Mouse (Mus musculus) liver, embryonic 12.5 days (tissue): ENCODE results near the gene Bglap. TPM values are rescaled to one million over a fixed set of nuclear protein-coding genes. Genes with fewer than 3 reads are reported as not detected.
"Not testable (repeated sequence)": the region's sequence is repeated elsewhere in the genome, so short reads cannot be mapped to it uniquely, and the experiment has no call there.

Experiments used
- ATAC-seq: fragments of 200-750 bp; cut with Nextera tagmentation; 2 replicates; pipeline ENCODE4 v1.8.0; 2017; ENCODE audit warnings: moderate number of reproducible peaks, mild to moderate bottlenecking, moderate library complexity
- H3K27ac ChIP-seq: fragments of 300-500 bp; sonication (generic); 2 replicates; pipeline ENCODE4 v1.5.1; 2016; ENCODE audit warnings: mild to moderate bottlenecking
- H3K27me3 ChIP-seq: fragments of 300-500 bp; sonication (generic); replicated peaks from 2 replicates; pipeline ENCODE4 v1.6.1; 2016; ENCODE audit warnings: mild to moderate bottlenecking, moderate library complexity
- H3K36me3 ChIP-seq: fragments of 300-500 bp; sonication (generic); 2 replicates; pipeline ENCODE4 v1.6.1; 2016; ENCODE audit warnings: mild to moderate bottlenecking, moderate library complexity
- H3K4me1 ChIP-seq: fragments of 300-500 bp; sonication (generic); 2 replicates; pipeline ENCODE4 v1.6.1; 2016
- H3K4me2 ChIP-seq: fragments of 300-500 bp; sonication (generic); 2 replicates; pipeline ENCODE4 v1.6.1; 2016; ENCODE audit warnings: mild to moderate bottlenecking, moderate library complexity
- H3K4me3 ChIP-seq: fragments of 300-500 bp; sonication (generic); 2 replicates; pipeline ENCODE4 v1.5.1; 2016; ENCODE audit warnings: mild to moderate bottlenecking, moderate library complexity
- H3K9ac ChIP-seq: fragments of 300-500 bp; sonication (generic); 2 replicates; pipeline ENCODE4 v1.6.1; 2016; ENCODE audit warnings: mild to moderate bottlenecking, moderate library complexity
- H3K9me3 ChIP-seq: fragments of 300-500 bp; sonication (generic); replicated peaks from 2 replicates; pipeline ENCODE4 v1.6.1; 2016; ENCODE audit warnings: mild to moderate bottlenecking, moderate library complexity
- WGBS: fragments of 180-500 bp; shearing (Covaris S2); methylation state at CpG from one replicate; pipeline ENCODE4 v1.1.7; 2016; ENCODE audit not compliant: insufficient replicate concordance; 5-methylcytosine and 5-hydroxymethylcytosine counted together
- polyA plus RNA-seq: library from polyadenylated mRNA; unstranded; fragments of >200 nt; fragmentation: Nextera tagmentation; extraction: Ambion mirVana; gene quantifications from 2 replicates; pipeline ENCODE4 v1.2.1, GENCODE M21; 2016

Gene Bglap
- polyA plus RNA-seq, 1 experiment from 2014 or later = not detected

DNA sequence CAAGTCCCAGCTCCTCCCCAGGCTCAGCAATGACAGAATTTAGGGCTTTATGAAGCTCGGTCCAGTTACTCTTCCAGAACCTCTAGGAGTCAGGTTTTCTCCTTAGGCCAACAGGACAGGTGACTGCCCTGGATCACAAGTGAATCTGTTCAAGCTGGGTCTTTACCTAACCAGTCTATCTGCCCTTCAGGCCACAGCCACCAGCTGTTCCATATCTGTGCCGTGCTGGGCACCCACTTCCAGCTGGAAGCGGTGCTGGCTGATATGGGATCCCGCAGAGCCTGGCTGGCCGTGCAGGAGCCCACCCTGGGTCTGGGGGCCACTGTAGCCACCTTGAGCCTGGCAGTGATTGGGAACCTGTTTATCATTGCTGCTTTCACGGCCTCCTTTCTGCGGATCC lies 1.9 kb downstream of the Bglap start:
- ATAC-seq = peak; percentile 11; the same call in 1 of the 2 replicates
- not testable (repeated sequence) for H3K9ac ChIP-seq, H3K9me3 ChIP-seq, H3K4me3 ChIP-seq, H3K27me3 ChIP-seq, H3K27ac ChIP-seq, H3K36me3 ChIP-seq
- H3K4me2 ChIP-seq = peak overlapping the region; percentile 54; the same call in 1 of the 2 replicates
- 19% methylated on average over 3 of the region's 7 CpGs for WGBS
- H3K4me1 ChIP-seq = peaks cover 12% of the 10 kb centered on the region

DNA sequence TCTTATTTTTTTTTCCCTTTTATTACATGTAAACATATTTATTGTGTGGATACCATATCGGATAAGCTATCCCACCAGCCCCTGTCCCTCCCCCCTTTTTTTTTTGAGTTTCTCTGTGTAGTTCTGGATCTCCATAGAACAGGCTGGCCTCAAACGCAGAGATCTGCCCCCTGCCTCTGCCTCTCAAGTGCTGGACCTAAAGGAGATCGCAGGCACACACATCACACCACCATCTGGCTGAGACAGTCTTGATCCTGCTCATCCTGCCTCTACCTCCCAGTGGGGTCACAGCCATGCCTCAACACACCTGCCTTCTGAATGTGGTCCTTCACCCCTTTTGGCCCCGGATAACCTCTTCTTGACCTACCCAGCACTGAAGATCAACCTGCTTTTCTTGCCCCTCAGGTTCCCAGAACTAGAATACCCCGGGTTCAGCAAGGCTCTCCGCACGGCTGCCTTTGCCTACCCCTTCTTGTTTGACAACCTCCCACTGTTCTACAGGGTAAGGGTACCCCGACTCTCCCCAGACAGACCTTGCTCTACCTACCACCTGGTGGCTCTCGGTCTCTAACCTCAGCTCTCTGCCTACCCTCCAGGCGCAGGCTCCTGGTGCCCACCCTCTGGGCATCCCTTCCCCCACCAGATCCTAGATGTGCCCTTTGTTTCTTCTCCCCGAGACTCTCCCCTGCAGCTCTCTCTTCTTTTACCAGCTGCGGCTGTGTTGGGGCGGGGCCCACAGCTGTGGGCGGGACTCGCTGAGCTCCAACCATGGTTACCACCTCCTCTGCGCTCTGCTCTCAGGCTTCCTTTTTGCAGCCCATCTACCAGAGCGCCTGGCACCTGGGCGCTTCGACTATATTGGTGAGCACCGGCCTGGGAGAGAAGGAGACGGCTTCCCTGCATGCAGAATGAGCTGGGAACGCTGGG lies 2.6 kb downstream of the Bglap start:
- H3K36me3 ChIP-seq, H3K27ac ChIP-seq, H3K9me3 ChIP-seq, H3K9ac ChIP-seq, H3K4me3 ChIP-seq, H3K27me3 ChIP-seq: not testable (repeated sequence)
- 12% methylated on average over 20 of the region's 22 CpGs for WGBS
- peaks cover 13% of the 10 kb centered on the region for H3K4me1 ChIP-seq
- peak; percentile 84 for ATAC-seq
- H3K4me2 ChIP-seq = peak overlapping the region; percentile 54

DNA sequence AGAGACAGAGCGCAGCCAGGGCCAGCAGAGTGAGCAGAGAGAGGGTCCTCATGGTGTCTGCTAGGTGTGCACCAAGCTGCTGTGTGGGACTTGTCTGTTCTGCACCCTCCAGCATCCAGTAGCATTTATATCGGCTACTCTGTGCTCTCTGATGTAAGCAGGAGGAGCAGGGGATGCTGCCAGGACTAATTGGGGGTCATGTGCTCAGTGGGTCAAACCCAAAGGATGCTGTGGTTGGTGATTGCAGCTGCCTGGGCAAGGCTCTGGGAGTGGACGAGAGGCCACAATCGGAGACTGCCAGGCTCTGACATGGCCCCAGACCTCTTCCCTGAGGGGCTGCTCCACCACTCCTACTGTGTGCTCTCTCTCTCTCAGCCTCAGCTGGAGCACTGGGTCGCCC lies 5.7 kb downstream of the Bglap start, which contains the start of gene Bglap2:
Gene Bglap2 (minus strand): TSS at position 101 of the 400 bp plus-strand sequence.
- 60% methylated on average over 5 of the region's 5 CpGs for WGBS
- not testable (repeated sequence) for H3K27me3 ChIP-seq, H3K27ac ChIP-seq, H3K9me3 ChIP-seq, H3K4me3 ChIP-seq, H3K36me3 ChIP-seq, H3K4me2 ChIP-seq, ATAC-seq, H3K9ac ChIP-seq
- peaks cover 20% of the 10 kb centered on the region for H3K4me1 ChIP-seq

DNA sequence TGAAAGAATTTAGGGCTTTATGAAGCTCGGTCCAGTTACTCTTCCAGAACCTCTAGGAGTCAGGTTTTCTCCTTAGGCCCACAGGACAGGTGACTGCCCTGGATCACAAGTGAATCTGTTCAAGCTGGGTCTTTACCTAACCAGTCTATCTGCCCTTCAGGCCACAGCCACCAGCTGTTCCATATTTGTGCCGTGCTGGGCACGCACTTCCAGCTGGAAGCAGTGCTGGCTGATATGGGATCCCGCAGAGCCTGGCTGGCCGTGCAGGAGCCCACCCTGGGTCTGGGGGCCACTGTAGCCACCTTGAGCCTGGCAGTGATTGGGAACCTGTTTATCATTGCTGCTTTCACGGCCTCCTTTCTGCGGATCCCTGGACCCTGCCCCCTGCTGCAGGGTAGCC lies 7.6 kb downstream of the Bglap start:
- Histone ChIP-seq H3K4me2 (peak overlapping the region; percentile 49; the same call in 1 of the 2 replicates), H3K4me1 (peaks cover 13% of the 10 kb centered on the region)
- H3K27ac ChIP-seq, H3K9ac ChIP-seq, H3K36me3 ChIP-seq, H3K9me3 ChIP-seq, H3K4me3 ChIP-seq, H3K27me3 ChIP-seq: not testable (repeated sequence)
- ATAC-seq = peak; percentile 14; the same call in 1 of the 2 replicates
- WGBS = 33% methylated on average over 7 of the region's 7 CpGs

DNA sequence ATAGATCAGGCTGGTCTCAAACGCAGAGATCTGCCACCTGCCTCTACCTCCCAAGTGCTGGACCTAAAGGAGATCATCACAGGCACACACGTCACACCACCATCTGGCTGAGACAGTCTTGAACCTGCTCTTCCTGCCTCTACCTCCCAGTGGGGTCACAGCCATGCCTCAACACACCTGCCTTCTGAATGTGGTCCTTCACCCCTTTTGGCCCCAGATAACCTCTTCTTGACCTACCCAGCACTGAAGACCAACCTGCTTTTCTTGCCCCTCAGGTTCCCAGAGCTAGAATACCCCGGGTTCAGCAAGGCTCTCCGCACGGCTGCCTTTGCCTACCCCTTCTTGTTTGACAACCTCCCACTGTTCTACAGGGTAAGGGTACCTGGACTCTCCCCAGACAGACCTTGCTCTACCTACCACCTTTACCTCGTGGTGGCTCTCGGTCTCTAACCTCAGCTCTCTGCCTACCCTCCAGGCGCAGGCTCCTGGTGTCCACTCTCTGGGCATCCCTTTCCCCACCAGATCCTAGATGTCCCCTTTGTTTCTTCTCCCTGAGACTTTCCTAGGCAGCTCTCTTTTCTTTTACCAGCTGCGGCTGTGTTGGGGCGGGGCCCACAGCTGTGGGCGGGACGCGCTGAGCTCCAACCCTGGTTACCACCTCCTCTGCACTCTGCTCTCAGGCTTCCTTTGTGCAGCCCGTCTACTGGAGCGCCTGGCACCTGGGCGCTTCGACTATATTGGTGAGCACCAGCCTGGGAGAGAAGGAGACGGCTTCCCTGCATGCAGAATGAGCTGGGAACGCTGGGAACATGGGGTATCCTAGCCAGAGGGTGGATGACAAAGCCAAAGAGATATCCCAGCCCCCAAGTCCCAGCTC lies 8.3 kb downstream of the Bglap start:
- WGBS = 14% methylated on average over 19 of the region's 19 CpGs
- H3K4me3 ChIP-seq = peak overlapping the region; percentile 21; the same call in 1 of the 2 replicates

DNA sequence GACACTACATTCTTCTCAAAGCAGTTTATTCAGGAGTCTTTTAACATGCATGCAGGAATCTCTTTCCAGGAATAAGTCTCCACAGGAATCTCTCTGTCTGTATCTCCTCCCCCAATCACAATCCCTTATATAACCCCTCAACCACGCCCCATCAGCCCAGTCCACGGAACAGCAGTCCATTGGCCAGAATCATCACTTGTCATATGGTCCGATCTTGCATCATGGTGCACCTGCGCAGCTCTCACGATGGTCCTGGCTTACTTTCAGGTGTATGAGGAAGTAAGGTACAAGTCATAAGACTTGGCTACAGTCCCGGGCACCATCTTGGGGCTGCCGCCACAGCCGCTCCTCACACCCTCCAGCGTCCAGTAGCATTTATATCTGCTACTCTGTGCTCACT lies 11.6 kb downstream of the Bglap start, which contains the start of gene Bglap3:
Gene Bglap3 (minus strand): TSS at position 101 of the 400 bp plus-strand sequence.
- ATAC-seq, H3K27me3 ChIP-seq: not testable (repeated sequence)

More for the DNA sequence above, 8.3 kb downstream of the Bglap start:
- H3K9me3 ChIP-seq, H3K9ac ChIP-seq, H3K27ac ChIP-seq, H3K4me1 ChIP-seq, H3K27me3 ChIP-seq, H3K36me3 ChIP-seq: not testable (repeated sequence)
- ATAC-seq = peak; percentile 85
- H3K4me2 ChIP-seq = peak overlapping the region; percentile 49

DNA sequence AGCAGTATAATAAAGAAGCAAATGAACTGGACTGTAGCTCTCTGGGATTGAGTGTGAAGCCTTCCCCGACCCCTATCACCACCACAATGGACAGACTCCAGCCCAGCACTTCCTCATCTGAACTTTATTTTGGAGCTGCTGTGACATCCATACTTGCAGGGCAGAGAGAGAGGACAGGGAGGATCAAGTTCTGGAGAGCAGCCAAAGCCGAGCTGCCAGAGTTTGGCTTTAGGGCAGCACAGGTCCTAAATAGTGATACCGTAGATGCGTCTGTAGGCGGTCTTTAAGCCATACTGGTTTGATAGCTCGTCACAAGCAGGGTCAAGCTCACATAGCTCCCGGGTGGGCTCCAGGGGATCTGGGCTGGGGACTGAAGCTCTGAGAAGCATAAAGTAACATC lies 15.8 kb downstream of the Bglap start:
- H3K4me3 ChIP-seq, H3K27ac ChIP-seq, H3K36me3 ChIP-seq, H3K9me3 ChIP-seq, ATAC-seq, H3K9ac ChIP-seq, H3K4me2 ChIP-seq: not testable (repeated sequence)
- Histone ChIP-seq H3K27me3 (peaks cover 31% of the 10 kb centered on the region), H3K4me1 (peaks cover 35% of the 10 kb centered on the region)
- WGBS = 71% methylated on average over 7 of the region's 7 CpGs

More for the DNA sequence above, 11.6 kb downstream of the Bglap start, which contains the start of gene Bglap3:
- not testable (repeated sequence) for H3K9me3 ChIP-seq, H3K4me2 ChIP-seq, H3K4me1 ChIP-seq, H3K4me3 ChIP-seq, H3K36me3 ChIP-seq, H3K9ac ChIP-seq, H3K27ac ChIP-seq
- WGBS = 76% methylated on average over 9 of the region's 9 CpGs

DNA sequence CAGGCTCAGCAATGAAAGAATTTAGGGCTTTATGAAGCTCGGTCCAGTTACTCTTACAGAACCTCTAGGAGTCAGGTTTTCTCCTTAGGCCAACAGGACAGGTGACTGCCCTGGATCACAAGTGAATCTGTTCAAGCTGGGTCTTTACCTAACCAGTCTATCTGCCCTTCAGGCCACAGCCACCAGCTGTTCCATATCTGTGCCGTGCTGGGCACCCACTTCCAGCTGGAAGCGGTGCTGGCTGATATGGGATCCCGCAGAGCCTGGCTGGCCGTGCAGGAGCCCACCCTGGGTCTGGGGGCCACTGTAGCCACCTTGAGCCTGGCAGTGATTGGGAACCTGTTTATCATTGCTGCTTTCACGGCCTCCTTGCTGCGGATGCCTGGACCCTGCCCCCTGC lies 16.7 kb downstream of the Bglap start:
- WGBS = 39% methylated on average over 3 of the region's 7 CpGs
- H3K36me3 ChIP-seq, H3K9ac ChIP-seq, H3K9me3 ChIP-seq, ATAC-seq, H3K4me3 ChIP-seq, H3K27ac ChIP-seq: not testable (repeated sequence)
- Histone ChIP-seq H3K4me2 (peak overlapping the region; percentile 64), H3K27me3 (peaks cover 31% of the 10 kb centered on the region), H3K4me1 (peaks cover 45% of the 10 kb centered on the region)

DNA sequence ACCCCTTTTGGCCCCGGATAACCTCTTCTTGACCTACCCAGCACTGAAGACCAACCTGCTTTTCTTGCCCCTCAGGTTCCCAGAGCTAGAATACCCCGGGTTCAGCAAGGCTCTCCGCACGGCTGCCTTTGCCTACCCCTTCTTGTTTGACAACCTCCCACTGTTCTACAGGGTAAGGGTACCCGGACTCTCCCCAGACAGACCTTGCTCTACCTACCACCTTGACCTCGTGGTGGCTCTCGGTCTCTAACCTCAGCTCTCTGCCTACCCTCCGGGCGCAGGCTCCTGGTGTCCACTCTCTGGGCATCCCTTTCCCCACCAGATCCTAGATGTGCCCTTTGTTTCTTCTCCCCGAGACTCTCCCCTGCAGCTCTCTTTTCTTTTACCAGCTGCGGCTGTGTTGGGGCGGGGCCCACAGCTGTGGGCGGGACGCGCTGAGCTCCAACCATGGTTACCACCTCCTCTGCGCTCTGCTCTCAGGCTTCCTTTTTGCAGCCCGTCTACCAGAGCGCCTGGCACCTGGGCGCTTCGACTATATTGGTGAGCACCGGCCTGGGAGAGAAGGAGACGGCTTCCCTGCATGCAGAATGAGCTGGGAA lies 17.3 kb downstream of the Bglap start:
- Histone ChIP-seq H3K27me3 (peaks cover 31% of the 10 kb centered on the region), H3K4me3 (peak overlapping the region; percentile 28), H3K4me2 (peak overlapping the region; percentile 64), H3K4me1 (peaks cover 51% of the 10 kb centered on the region)
- 9% methylated on average over 20 of the region's 22 CpGs for WGBS
- H3K36me3 ChIP-seq, H3K9ac ChIP-seq, H3K9me3 ChIP-seq, H3K27ac ChIP-seq: not testable (repeated sequence)
- ATAC-seq = peak; percentile 36; the same call in 1 of the 2 replicates

DNA sequence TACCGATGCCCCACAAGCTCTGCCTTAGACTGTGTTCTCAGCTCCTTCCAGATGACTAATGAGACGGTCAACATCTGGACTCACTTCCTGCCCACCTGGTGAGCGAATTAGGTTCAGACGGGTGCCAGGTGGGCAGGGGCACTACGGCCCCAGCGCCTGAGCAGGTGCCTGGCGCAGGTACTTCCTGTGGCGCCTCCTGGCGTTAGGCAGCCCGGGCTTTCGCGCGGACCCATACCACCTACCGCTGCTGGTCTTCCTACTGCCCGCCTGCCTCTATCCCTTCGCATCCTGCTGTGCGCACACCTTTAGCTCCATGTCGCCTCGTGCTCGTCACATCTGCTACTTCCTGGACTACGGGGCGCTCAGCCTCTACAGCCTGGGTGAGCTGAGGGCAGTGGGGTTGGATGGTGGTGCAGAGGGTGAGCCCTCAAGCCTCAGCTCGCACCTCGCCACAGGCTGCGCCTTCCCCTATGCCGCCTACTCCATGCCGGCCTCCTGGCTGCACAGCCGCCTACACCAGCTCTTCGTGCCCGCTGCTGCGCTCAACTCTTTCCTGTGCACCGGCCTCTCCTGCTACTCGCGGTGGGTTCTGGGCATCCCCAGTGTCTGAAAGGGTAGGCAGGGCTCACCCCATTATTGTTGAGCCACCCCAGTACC lies 18.4 kb downstream of the Bglap start:
- H3K4me1 ChIP-seq = peaks cover 61% of the 10 kb centered on the region
- no peak overlapping the region for H3K27ac ChIP-seq
- peaks cover 10% of the 10 kb centered on the region for H3K9me3 ChIP-seq
- no peak for ATAC-seq
- WGBS = 31% methylated on average over 34 of the region's 34 CpGs
- H3K4me3 ChIP-seq = peak overlapping the region; percentile 50
- H3K9ac ChIP-seq = peak overlapping the region; percentile 61; the same call in 1 of the 2 replicates
- H3K36me3 ChIP-seq = peaks cover 18% of the 10 kb centered on the region
- H3K27me3 ChIP-seq = peaks cover 31% of the 10 kb centered on the region
- H3K4me2 ChIP-seq = peak overlapping the region; percentile 74

DNA sequence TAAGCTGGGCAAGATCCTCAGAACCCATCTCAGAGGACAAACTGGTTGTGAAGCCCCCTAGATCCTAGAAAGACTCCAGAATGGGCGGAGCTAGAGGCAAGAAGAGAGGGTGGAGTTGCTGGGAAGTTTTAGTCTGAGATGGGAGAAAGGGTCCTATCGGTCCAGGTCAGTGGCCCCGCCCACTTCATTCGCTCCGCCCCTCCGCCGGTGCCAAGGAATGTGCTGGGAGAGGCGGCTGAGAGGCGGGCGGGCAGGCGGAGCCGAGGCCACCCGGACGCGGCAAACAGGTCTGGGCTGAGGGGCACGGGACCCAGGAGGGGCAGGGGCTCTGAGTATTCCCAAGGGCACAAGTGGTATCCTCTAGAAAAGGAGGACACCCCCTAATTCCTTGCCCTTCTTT lies 19.9 kb downstream of the Bglap start, which contains the start of gene Paqr6:
Gene Paqr6 (plus strand): TSS at position 248 of the 400 bp plus-strand sequence.
- H3K36me3 ChIP-seq = peaks cover 33% of the 10 kb centered on the region
- no peaks in the 10 kb centered on the region for H3K9me3 ChIP-seq
- H3K27ac ChIP-seq = peak within 1 kb of the TSS; percentile 91
- peak within 1 kb of the TSS; percentile 61 for H3K9ac ChIP-seq
- 5% methylated on average over 16 of the region's 16 CpGs for WGBS
- peak; percentile 57; the same call in 1 of the 2 replicates for ATAC-seq
- peak within 1 kb of the TSS; percentile 50 for H3K4me3 ChIP-seq
- H3K4me2 ChIP-seq = peak within 1 kb of the TSS; percentile 74
- peaks cover 76% of the 10 kb centered on the region for H3K4me1 ChIP-seq
- peaks cover 31% of the 10 kb centered on the region for H3K27me3 ChIP-seq
